Mouse (Mus musculus) right cerebral cortex, postnatal 25 days (tissue): Measurements from ENCODE around the gene Ptprg.

ENCODE experiments used
- DNase-seq: peaks from one replicate; pipeline ENCODE4 v3.0.0; 2022

The Ptprg gene

GRCm38 (mm10) chr14:12107459-12107858, 554.1 kb downstream of the Ptprg start:
- no peak for DNase-seq

- no peak for DNase-seq
These were observed 554.7 kb downstream of the Ptprg start for GRCm38 (mm10) chr14:12107991-12108390.

- no peak for DNase-seq
These were observed 559.2 kb downstream of the Ptprg start for GRCm38 (mm10) chr14:12112548-12113011.

GRCm38 (mm10) chr14:12113326-12113725, 560.0 kb downstream of the Ptprg start:
- no peak for DNase-seq

GRCm38 (mm10) chr14:12114016-12114415, 560.7 kb downstream of the Ptprg start:
- no peak for DNase-seq

GRCm38 (mm10) chr14:12119260-12119659, 565.9 kb downstream of the Ptprg start:
- DNase-seq: no peak

- no peak for DNase-seq
These were observed 568.6 kb downstream of the Ptprg start for GRCm38 (mm10) chr14:12121906-12122305.

- DNase-seq: no peak
These were observed 571.4 kb downstream of the Ptprg start for GRCm38 (mm10) chr14:12124682-12125081.

GRCm38 (mm10) chr14:12127951-12128350, 574.6 kb downstream of the Ptprg start:
- DNase-seq: no peak

GRCm38 (mm10) chr14:12132046-12132615, 578.8 kb downstream of the Ptprg start:
- no peak for DNase-seq

GRCm38 (mm10) chr14:12133163-12133562, 579.8 kb downstream of the Ptprg start:
- DNase-seq: no peak

GRCm38 (mm10) chr14:12134504-12134903, 581.2 kb downstream of the Ptprg start:
- no peak for DNase-seq

GRCm38 (mm10) chr14:12136536-12136935, 583.2 kb downstream of the Ptprg start:
- DNase-seq: no peak

GRCm38 (mm10) chr14:12139643-12140481, 586.5 kb downstream of the Ptprg start:
- DNase-seq: peak; percentile 64

- no peak for DNase-seq
These were observed 590.7 kb downstream of the Ptprg start for GRCm38 (mm10) chr14:12143941-12144485.

GRCm38 (mm10) chr14:12145919-12146318, 592.6 kb downstream of the Ptprg start:
- no peak for DNase-seq

- no peak for DNase-seq
These were observed 596.2 kb downstream of the Ptprg start for GRCm38 (mm10) chr14:12149529-12149928.

GRCm38 (mm10) chr14:12151927-12152326, 598.6 kb downstream of the Ptprg start:
- peak; percentile 62 for DNase-seq

- no peak for DNase-seq
These were observed 599.4 kb downstream of the Ptprg start for GRCm38 (mm10) chr14:12152748-12153147.

- DNase-seq: no peak
These were observed 600.3 kb downstream of the Ptprg start for GRCm38 (mm10) chr14:12153599-12153998.

GRCm38 (mm10) chr14:12161738-12162310, 608.5 kb downstream of the Ptprg start:
- peak; percentile 20 for DNase-seq

- peak; percentile 7 for DNase-seq
These were observed 609.1 kb downstream of the Ptprg start for GRCm38 (mm10) chr14:12162331-12162854.

- no peak for DNase-seq
These were observed 609.9 kb downstream of the Ptprg start for GRCm38 (mm10) chr14:12163196-12163595.
